Mouse (Mus musculus): ENCODE results near the gene Slc9a9. TPM values are rescaled to one million over a fixed set of nuclear protein-coding genes. Genes with fewer than 3 reads are reported as not detected.
A peak's percentile ranks its signal among the peaks of the same experiment; 100 is the strongest.

Slc9a9 gene
- polyA plus RNA-seq, 1 experiment, result 6.5 TPM

DNA sequence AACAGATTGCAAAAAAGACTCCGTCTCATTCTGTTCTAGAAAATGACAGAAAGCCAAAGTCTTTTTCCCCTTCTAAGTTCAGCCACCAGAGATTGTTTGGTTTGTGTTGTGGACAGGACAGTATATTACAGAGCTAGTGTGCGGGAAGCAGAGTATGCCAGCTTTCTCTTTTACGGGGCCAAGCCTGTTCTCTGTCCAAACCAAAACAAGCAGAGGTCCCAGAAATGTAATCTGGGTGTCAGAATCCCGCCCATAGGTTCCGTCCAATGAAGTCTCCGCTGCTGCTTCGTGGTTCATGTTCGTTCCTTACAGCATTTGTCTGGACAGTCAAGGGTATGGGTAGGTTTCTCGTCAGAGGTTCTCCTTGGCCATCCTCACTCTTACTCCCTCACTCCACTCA, 242.4 kb downstream of the Slc9a9 start:
- Histone ChIP-seq H3K4me1 (ENCODE audit: control insufficient read depth, insufficient read depth, low read length) (no peaks in the 10 kb centered on the region), H3K27ac (ENCODE audit: control insufficient read depth, insufficient read depth, low read depth, low read length, poor library complexity) (no peak overlapping the region), H3K4me3 (replicated peaks; ENCODE audit: control insufficient read depth, low read depth, low read length) (no peak overlapping the region)
- 86% methylated on average over 9 of the region's 9 CpGs for WGBS
- TF ChIP-seq CTCF (IDR thresholded peaks at IDR 0.05; ENCODE audit: control insufficient read depth, insufficient read depth, low read length) (no peak), POLR2A (IDR thresholded peaks at IDR 0.05; ENCODE audit: borderline replicate concordance, control insufficient read depth, low read depth, low read length) (no peak)

DNA sequence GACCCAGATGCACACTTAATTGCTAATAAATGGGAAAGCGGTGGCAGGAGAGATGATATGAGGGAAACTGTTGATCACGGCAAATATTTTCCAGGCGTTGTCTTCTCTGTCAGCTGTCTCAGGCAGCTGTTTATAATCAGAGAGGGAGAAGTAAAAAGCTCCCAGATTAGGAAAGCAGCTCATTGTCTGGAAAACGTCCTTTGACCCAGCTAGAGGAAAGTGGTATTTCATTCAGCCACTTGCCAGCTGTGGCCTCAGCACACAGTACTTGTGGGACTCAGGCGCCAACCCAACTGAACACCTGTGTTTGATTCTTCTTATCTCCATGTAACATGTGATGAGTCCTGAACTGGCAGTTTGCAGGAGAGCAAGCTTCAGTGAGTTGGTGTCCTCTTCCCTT, 252.4 kb downstream of the Slc9a9 start:
- 78% methylated on average over 5 of the region's 5 CpGs for WGBS
- TF ChIP-seq POLR2A (IDR thresholded peaks at IDR 0.05; ENCODE audit: borderline replicate concordance, control insufficient read depth, low read depth, low read length) (no peak), CTCF (IDR thresholded peaks at IDR 0.05; ENCODE audit: control insufficient read depth, insufficient read depth, low read length) (no peak)
- Histone ChIP-seq H3K4me1 (ENCODE audit: control insufficient read depth, insufficient read depth, low read length) (no peaks in the 10 kb centered on the region), H3K27ac (ENCODE audit: control insufficient read depth, insufficient read depth, low read depth, low read length, poor library complexity) (no peak overlapping the region), H3K4me3 (replicated peaks; ENCODE audit: control insufficient read depth, low read depth, low read length) (no peak overlapping the region)

DNA sequence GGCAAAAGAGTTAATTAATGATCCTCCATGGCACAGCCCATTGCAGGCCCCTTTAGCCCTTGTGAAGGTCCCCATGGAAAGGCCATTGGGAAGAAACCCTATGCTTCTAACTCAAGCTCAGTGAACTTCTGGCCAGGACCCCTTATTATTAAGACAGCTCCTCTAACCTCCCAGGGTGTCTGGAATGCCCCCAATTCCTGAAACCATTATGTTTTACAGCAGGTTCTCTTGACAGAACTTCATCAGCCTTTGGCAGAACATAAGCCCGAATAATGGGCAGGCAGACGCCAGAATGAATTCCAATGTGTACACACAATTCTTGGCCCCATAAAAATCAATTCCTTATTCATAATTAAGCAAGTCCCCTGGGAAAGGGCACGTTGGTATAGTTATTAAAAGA, 256.1 kb downstream of the Slc9a9 start:
- no peaks in the 10 kb centered on the region for H3K4me1 ChIP-seq (ENCODE audit: control insufficient read depth, insufficient read depth, low read length)
- WGBS, result 77% methylated on average over 3 of the region's 3 CpGs
- H3K4me3 ChIP-seq (replicated peaks; ENCODE audit: control insufficient read depth, low read depth, low read length), result no peak overlapping the region
- no peak overlapping the region for H3K27ac ChIP-seq (ENCODE audit: control insufficient read depth, insufficient read depth, low read depth, low read length, poor library complexity)
- TF ChIP-seq POLR2A (IDR thresholded peaks at IDR 0.05; ENCODE audit: borderline replicate concordance, control insufficient read depth, low read depth, low read length) (no peak), CTCF (IDR thresholded peaks at IDR 0.05; ENCODE audit: control insufficient read depth, insufficient read depth, low read length) (no peak)

DNA sequence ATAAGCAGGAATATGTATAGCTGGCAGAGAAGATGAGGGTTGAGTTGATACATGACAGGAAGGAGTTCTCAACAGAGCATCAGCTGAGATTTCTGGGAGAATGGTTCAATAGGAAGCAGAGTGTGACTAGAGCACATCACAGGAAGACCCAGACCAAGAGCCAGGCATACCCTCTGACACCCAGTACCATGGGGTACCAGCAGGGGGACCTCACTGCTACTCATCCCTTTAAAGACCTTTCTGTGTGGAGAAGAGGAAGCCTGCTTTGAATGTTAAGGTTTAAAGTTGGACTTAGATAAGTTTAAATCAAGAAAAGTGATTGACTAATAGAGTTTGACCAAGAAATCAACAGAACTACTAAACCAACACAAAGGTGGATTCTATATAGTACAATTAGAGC, 257.4 kb downstream of the Slc9a9 start:
- Histone ChIP-seq H3K4me1 (ENCODE audit: control insufficient read depth, insufficient read depth, low read length) (no peaks in the 10 kb centered on the region), H3K27ac (ENCODE audit: control insufficient read depth, insufficient read depth, low read depth, low read length, poor library complexity) (no peak overlapping the region), H3K4me3 (replicated peaks; ENCODE audit: control insufficient read depth, low read depth, low read length) (no peak overlapping the region)
- TF ChIP-seq POLR2A (IDR thresholded peaks at IDR 0.05; ENCODE audit: borderline replicate concordance, control insufficient read depth, low read depth, low read length), result no peak
- peak; percentile 31; the same call in 1 of the 2 replicates for TF ChIP-seq CTCF (IDR thresholded peaks at IDR 0.05; ENCODE audit: control insufficient read depth, insufficient read depth, low read length)

DNA sequence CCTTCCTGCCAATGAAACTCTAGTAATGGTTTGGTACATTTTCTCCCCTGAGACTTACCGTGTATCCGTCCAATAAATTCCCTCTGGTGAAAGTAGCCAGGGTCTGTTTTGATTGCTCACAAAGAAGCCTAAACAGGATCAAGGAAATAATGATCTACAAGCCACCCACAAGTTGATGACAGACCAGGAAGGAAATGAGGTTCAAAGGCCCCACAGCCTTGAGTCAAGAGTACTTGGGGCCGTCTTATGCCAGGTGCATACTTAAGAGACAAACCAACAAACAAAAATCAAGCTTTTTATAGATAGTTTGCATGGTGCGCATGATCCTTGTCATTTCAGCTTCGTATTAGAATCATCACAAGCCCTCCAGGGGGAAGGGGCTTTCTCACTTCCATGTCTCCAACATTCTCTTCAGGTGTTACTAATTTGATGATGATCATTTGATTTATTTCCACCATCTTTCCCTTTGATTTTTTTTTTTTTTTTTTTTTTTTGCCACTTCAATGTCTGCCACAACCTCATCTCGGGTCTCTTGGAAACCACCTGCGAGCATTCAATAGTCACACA, 275.9 kb downstream of the Slc9a9 start:
- no peak overlapping the region for H3K27ac ChIP-seq (ENCODE audit: control insufficient read depth, insufficient read depth, low read depth, low read length, poor library complexity)
- TF ChIP-seq CTCF (IDR thresholded peaks at IDR 0.05; ENCODE audit: control insufficient read depth, insufficient read depth, low read length) (no peak), POLR2A (IDR thresholded peaks at IDR 0.05; ENCODE audit: borderline replicate concordance, control insufficient read depth, low read depth, low read length) (no peak)
- WGBS, result 69% methylated on average over 7 of the region's 7 CpGs
- H3K4me1 ChIP-seq (ENCODE audit: control insufficient read depth, insufficient read depth, low read length), result no peaks in the 10 kb centered on the region; the same call in 1 of the 2 replicates
- H3K4me3 ChIP-seq (replicated peaks; ENCODE audit: control insufficient read depth, low read depth, low read length), result no peak overlapping the region

DNA sequence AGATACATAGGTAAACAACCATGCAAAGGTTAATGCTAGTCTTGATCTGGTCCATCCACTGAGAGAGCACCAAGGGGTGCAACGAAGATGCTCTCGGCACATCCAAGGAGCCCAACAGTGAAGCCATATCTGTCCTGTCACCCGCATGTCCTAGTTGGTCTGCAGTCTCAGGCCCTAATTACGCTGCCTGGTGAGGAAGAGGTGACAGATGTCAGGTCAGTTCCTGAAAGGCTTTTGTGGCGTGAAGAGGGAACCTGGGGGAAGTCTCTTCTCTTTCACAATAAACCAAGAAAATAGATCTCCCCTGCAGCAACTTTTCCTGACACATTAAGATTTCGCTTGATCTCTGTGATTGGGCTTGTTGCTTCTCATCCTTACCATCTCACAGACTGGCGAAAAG, 277.5 kb downstream of the Slc9a9 start:
- Histone ChIP-seq H3K4me3 (replicated peaks; ENCODE audit: control insufficient read depth, low read depth, low read length) (no peak overlapping the region), H3K4me1 (ENCODE audit: control insufficient read depth, insufficient read depth, low read length) (no peaks in the 10 kb centered on the region; the same call in 1 of the 2 replicates), H3K27ac (ENCODE audit: control insufficient read depth, insufficient read depth, low read depth, low read length, poor library complexity) (no peak overlapping the region)
- no peak for TF ChIP-seq POLR2A (IDR thresholded peaks at IDR 0.05; ENCODE audit: borderline replicate concordance, control insufficient read depth, low read depth, low read length)
- no peak for TF ChIP-seq CTCF (IDR thresholded peaks at IDR 0.05; ENCODE audit: control insufficient read depth, insufficient read depth, low read length)
- 42% methylated on average over 7 of the region's 7 CpGs for WGBS

DNA sequence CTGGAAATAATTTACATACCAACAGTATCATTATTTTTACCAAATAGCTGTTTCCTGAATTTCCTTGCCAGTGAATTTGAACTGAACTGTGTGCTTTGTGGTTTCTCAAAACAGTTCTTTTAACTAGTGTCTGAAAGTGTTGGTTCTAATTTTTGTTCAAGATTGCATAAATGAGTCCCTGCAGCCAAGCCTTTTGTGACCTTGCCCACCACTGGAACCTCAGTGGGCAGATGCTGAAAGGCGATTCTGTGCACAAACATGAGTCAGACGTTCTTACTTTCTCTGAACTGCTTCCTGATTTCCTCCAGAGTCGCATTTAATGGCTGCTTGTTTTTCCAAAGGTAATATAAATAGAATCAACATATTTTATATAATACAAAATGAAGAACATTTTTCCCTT, 281.0 kb downstream of the Slc9a9 start:
- Histone ChIP-seq H3K4me1 (ENCODE audit: control insufficient read depth, insufficient read depth, low read length) (no peaks in the 10 kb centered on the region; the same call in 1 of the 2 replicates), H3K4me3 (replicated peaks; ENCODE audit: control insufficient read depth, low read depth, low read length) (no peak overlapping the region), H3K27ac (ENCODE audit: control insufficient read depth, insufficient read depth, low read depth, low read length, poor library complexity) (no peak overlapping the region)
- TF ChIP-seq CTCF (IDR thresholded peaks at IDR 0.05; ENCODE audit: control insufficient read depth, insufficient read depth, low read length), result no peak
- TF ChIP-seq POLR2A (IDR thresholded peaks at IDR 0.05; ENCODE audit: borderline replicate concordance, control insufficient read depth, low read depth, low read length), result no peak
- WGBS, result 5% methylated on average over 3 of the region's 3 CpGs

DNA sequence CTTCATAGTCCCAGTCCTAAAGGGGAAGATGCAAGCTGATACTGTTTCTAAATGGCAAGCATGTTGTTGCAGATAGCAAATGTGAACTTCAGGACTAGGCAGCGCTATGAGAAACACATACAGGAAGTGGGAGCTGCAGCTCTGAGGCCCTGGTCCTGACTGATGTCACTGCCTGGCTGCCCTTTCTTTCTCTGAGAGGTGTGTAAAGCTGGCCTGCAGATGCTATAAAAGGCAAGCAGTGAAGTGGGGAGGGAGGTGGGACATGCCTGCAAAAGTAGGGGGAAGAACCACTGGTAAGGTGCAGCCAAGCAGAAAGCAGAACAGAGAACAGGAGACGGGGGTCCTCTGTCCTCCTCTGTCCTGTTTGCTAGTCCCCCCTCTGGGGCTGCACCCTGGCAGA, 285.9 kb downstream of the Slc9a9 start:
- 21% methylated on average over 2 of the region's 2 CpGs for WGBS
- no peak overlapping the region for H3K27ac ChIP-seq (ENCODE audit: control insufficient read depth, insufficient read depth, low read depth, low read length, poor library complexity)
- H3K4me1 ChIP-seq (ENCODE audit: control insufficient read depth, insufficient read depth, low read length), result no peaks in the 10 kb centered on the region; the same call in 1 of the 2 replicates
- H3K4me3 ChIP-seq (replicated peaks; ENCODE audit: control insufficient read depth, low read depth, low read length), result no peak overlapping the region
- no peak for TF ChIP-seq CTCF (IDR thresholded peaks at IDR 0.05; ENCODE audit: control insufficient read depth, insufficient read depth, low read length)
- TF ChIP-seq POLR2A (IDR thresholded peaks at IDR 0.05; ENCODE audit: borderline replicate concordance, control insufficient read depth, low read depth, low read length), result no peak

DNA sequence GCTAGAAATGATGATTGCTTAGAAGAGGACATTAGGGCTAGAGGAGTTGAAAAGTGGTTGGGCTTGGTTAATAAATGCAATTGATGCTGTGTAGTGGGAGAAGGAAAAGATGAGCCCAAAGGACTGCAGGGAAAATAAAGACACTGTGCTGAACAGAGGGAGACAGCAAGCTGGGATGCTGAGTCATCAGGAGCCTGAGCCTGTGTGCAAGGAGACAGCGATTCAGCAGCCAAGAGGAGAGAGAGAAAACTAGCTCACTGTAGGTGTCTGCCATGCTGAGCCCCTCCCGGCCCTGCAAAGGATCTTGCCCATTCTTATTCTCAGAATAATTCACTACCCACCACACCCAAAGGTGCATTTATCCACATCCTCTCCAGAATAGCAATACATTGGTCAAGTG, 288.7 kb downstream of the Slc9a9 start:
- Histone ChIP-seq H3K27ac (ENCODE audit: control insufficient read depth, insufficient read depth, low read depth, low read length, poor library complexity) (no peak overlapping the region), H3K4me3 (replicated peaks; ENCODE audit: control insufficient read depth, low read depth, low read length) (no peak overlapping the region), H3K4me1 (ENCODE audit: control insufficient read depth, insufficient read depth, low read length) (no peaks in the 10 kb centered on the region)
- TF ChIP-seq CTCF (IDR thresholded peaks at IDR 0.05; ENCODE audit: control insufficient read depth, insufficient read depth, low read length), result no peak
- no peak for TF ChIP-seq POLR2A (IDR thresholded peaks at IDR 0.05; ENCODE audit: borderline replicate concordance, control insufficient read depth, low read depth, low read length)
- 83% methylated on average over 2 of the region's 2 CpGs for WGBS

Data from bone marrow, adult 2 months (tissue).